Mouse (Mus musculus): ENCODE measurements around the gene Rell1. TPM values are rescaled to one million over a fixed set of nuclear protein-coding genes. Genes with fewer than 3 reads are reported as not detected.

The Rell1 gene
- polyA plus RNA-seq, 1 experiment from 2014 or later, result 25.7 TPM

Other genes with a start within 250 kb of the Rell1 start
- gene 0610040J01Rik, start 156.5 kb downstream of the Rell1 start, polyA plus RNA-seq (2015; fragmentation: Nextera tagmentation; extraction: Ambion mirVana), result 3.2 and 3.4 TPM in 2 replicates
- 32.0 and 35.7 TPM in 2 replicates for gene Pgm2, start 124.1 kb upstream of the Rell1 start, polyA plus RNA-seq (2015; fragmentation: Nextera tagmentation; extraction: Ambion mirVana)
- 21.6 and 22.7 TPM in 2 replicates for gene Tbc1d1, start 187.4 kb upstream of the Rell1 start, polyA plus RNA-seq (2015; fragmentation: Nextera tagmentation; extraction: Ambion mirVana)

Measured in embryonic facial prominence, embryonic 13.5 days (tissue).